Mouse (Mus musculus) activated CD4-positive, CD25-positive, alpha-beta regulatory T cell (primary cell): Measurements from ENCODE around the gene Akap11. TPM values are rescaled to one million over a fixed set of nuclear protein-coding genes. Genes with fewer than 3 reads are reported as not detected.

Experiments used
- polyA plus RNA-seq, 2 experiments: library from polyadenylated mRNA; unstranded; fragments of 100-300 nt; shearing (Covaris generic); gene quantifications; one replicate each; pipeline ENCODE4 v1.2.1; 2017

The Akap11 gene
- polyA plus RNA-seq: 10 to 100 TPM; 11.6 to 13.2 TPM

GRCm38 (mm10) chr14:78536281-78537165, at the start of gene Akap11:
Akap11 (minus strand) TSS chr14:78536808.

Other genes with a start within 250 kb of the Akap11 start
- 10 to 100 TPM; 33.9 to 47.3 TPM for gene Tnfsf11, start 228.8 kb downstream of the Akap11 start, polyA plus RNA-seq
- gene Dgkh, start 196.0 kb upstream of the Akap11 start, polyA plus RNA-seq: 10 to 100 TPM in 1 of 2 experiments, 1 to 10 TPM in 1; 8.0 to 16.3 TPM